Comparison of ENCODE assay signal across 9 mouse cellular contexts in the genomic region with DNA sequence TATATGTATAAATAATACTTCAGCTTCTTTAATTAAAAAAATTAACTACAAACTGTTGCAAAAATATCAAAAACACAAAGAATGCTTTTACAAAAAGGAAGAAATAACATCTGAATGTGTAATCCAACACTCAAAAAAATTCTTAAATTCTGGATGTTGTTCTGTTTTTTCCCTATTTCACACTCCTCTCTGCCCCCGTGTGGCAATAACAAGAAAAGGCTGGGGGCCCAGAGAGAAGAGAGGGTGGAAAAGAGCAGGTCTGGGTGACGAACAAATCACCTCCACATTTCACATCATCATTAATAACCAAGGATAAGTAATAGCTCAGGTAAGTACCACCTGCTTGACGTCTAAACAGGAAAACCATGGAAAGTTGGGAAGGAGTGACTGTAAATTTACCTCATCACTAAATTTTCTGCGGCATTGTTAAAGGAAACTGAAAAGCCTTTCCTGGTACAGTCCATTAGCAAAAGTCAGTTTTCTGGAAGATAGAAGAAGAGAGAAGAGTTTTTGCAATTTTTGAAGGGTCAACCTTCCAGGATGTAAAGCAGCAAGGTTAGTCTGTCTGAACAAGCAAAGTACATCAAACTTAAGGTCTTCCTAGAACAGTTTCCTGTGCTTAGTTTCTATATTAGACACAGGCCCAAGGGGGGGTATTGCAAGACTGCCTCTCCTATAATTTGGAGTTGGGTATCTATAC. TPM values are rescaled to one million over a fixed set of nuclear protein-coding genes. Genes with fewer than 3 reads are reported as not detected.
DNase-seq lines count a peak whose midpoint lies in the region; ATAC-seq and TF ChIP-seq lines count a peak whose summit lies in the region.
"Had no signal": no experiment of that assay in that cellular context is flagged by ENCODE, and none has a peak within 500 bp of the region (broad histone marks: within the 10 kb centered on the region; RNA-seq: fewer than 3 reads in every experiment).

No protein-coding gene starts in this region.

- no peaks in the 10 kb centered on the region for H3K9me3 ChIP-seq in forebrain, embryonic 15.5 days
- no peaks in the 10 kb centered on the region for H3K9me3 ChIP-seq in forebrain, embryonic 16.5 days (ENCODE audit: control insufficient read depth, low read length)
- H3K9me3 ChIP-seq: lung, embryonic 15.5 days had no signal

- no peak overlapping the region for H3K4me2 ChIP-seq in forebrain, embryonic 15.5 days (replicated peaks)
- no peak overlapping the region for H3K4me2 ChIP-seq in forebrain, embryonic 16.5 days (ENCODE audit: low read length)
- H3K4me2 ChIP-seq: lung, embryonic 15.5 days had no signal

- DNase-seq in cerebellum, adult 9-10 months, result peak; percentile 29
- DNase-seq in cerebellum, adult 11-12 months, result no peak
- peak in 1 of 2 experiments; percentile 33 for DNase-seq in layer of hippocampus, adult 2 months (ENCODE audit: low spot score in 2 of 2)
- DNase-seq in layer of hippocampus, postnatal 36 days, result no peak
- DNase-seq in ZHBTc4 (ENCODE audit: low read depth, low spot score), result peak; percentile 18
- DNase-seq in lung, adult 18-20 months, result peak; percentile 10 to 14

- H3K4me1 ChIP-seq in forebrain, embryonic 15.5 days, result peaks cover 5% of the 10 kb centered on the region; the same call in 1 of the 2 replicates
- peaks cover 3% of the 10 kb centered on the region for H3K4me1 ChIP-seq in forebrain, embryonic 16.5 days (replicated peaks; ENCODE audit: control insufficient read depth, insufficient read depth, low read length)

- WGBS in forebrain, embryonic 15.5 days, result 34% methylated on average over 4 of the region's 4 CpGs
- WGBS in forebrain, embryonic 16.5 days, result 40% methylated on average over 4 of the region's 4 CpGs

- TF ChIP-seq CTCF in layer of hippocampus, adult 2 months (conservative IDR thresholded peaks at IDR 0.05), result peak; percentile 84

- no peak for ATAC-seq in forebrain, embryonic 15.5 days (replicated peaks)
- ATAC-seq in forebrain, embryonic 16.5 days, result no peak

- no peaks in the 10 kb centered on the region for H3K27me3 ChIP-seq in forebrain, embryonic 15.5 days
- no peaks in the 10 kb centered on the region for H3K27me3 ChIP-seq in forebrain, embryonic 16.5 days (replicated peaks; ENCODE audit: control insufficient read depth, insufficient read depth, low read length)
- H3K27me3 ChIP-seq: lung, embryonic 15.5 days had no signal

- no peak overlapping the region for H3K4me3 ChIP-seq in layer of hippocampus, adult 2 months
- H3K4me3 ChIP-seq in forebrain, embryonic 15.5 days, result no peak overlapping the region
- H3K4me3 ChIP-seq in forebrain, embryonic 16.5 days (replicated peaks; ENCODE audit: low read length), result no peak overlapping the region
- H3K4me3 ChIP-seq: lung, embryonic 15.5 days had no signal

- H3K36me3 ChIP-seq in forebrain, embryonic 15.5 days, result no peaks in the 10 kb centered on the region
- H3K36me3 ChIP-seq in forebrain, embryonic 16.5 days (ENCODE audit: control insufficient read depth, insufficient read depth), result no peaks in the 10 kb centered on the region
- H3K36me3 ChIP-seq: lung, embryonic 15.5 days had no signal

- no peak overlapping the region for H3K27ac ChIP-seq in layer of hippocampus, adult 2 months
- H3K27ac ChIP-seq in forebrain, embryonic 15.5 days (replicated peaks), result no peak overlapping the region
- no peak overlapping the region for H3K27ac ChIP-seq in forebrain, embryonic 16.5 days (ENCODE audit: low read length)
- H3K27ac ChIP-seq: lung, embryonic 15.5 days had no signal

- no peak overlapping the region for H3K9ac ChIP-seq in forebrain, embryonic 15.5 days (replicated peaks)
- H3K9ac ChIP-seq in forebrain, embryonic 16.5 days (replicated peaks; ENCODE audit: low read depth, low read length), result no peak overlapping the region
- H3K9ac ChIP-seq: lung, embryonic 15.5 days had no signal

RNA-seq across cellular contexts. Expression of a gene that starts 5.0 kb away (rescaled TPM):
- total RNA-seq in layer of hippocampus, adult 2 months (2021), result 10 to 100 TPM; 43.8 to 45.6 TPM
- 10 to 100 TPM; 44.5 to 45.3 TPM for total RNA-seq in layer of hippocampus, postnatal 36 days (2021)
- 14.2 and 16.2 TPM in 2 replicates for polyA plus RNA-seq in forebrain, embryonic 15.5 days (2015; fragmentation: Nextera tagmentation; extraction: Ambion mirVana)
- polyA plus RNA-seq in forebrain, embryonic 16.5 days (2015; fragmentation: Nextera tagmentation; extraction: Ambion mirVana), result 17.2 and 18.0 TPM in 2 replicates

RNA-seq across cellular contexts. Expression of a gene that starts 30.8 kb away (rescaled TPM):
- 1 to 10 TPM; 5.7 to 7.7 TPM for total RNA-seq in layer of hippocampus, adult 2 months (2021)
- 1 to 10 TPM; 6.6 to 8.8 TPM for total RNA-seq in layer of hippocampus, postnatal 36 days (2021)
- 0.56 and 0.83 TPM in 2 replicates for polyA plus RNA-seq in forebrain, embryonic 15.5 days (2015; fragmentation: Nextera tagmentation; extraction: Ambion mirVana)
- 0.80 and 1.2 TPM in 2 replicates for polyA plus RNA-seq in forebrain, embryonic 16.5 days (2015; fragmentation: Nextera tagmentation; extraction: Ambion mirVana)
- polyA plus RNA-seq: lung, embryonic 15.5 days had no signal

RNA-seq across cellular contexts. Expression of a gene that starts 43.0 kb away (rescaled TPM):
- total RNA-seq in layer of hippocampus, adult 2 months (2021), result 10 to 100 TPM in 1 of 2 experiments, 1 to 10 TPM in 1; 8.7 to 10.2 TPM
- total RNA-seq in layer of hippocampus, postnatal 36 days (2021), result 10 to 100 TPM in 1 of 2 experiments, 1 to 10 TPM in 1; 9.7 to 10.6 TPM
- polyA plus RNA-seq in forebrain, embryonic 15.5 days (2015; fragmentation: Nextera tagmentation; extraction: Ambion mirVana), result 3.6 and 3.7 TPM in 2 replicates
- polyA plus RNA-seq in forebrain, embryonic 16.5 days (2015; fragmentation: Nextera tagmentation; extraction: Ambion mirVana), result 1.9 and 2.2 TPM in 2 replicates

Comparison
In these comparisons a context has a peak if more than half of its experiments do, and no peak if none do; other contexts are left out.
1. DNase-seq: peak in cerebellum, adult 9-10 months (single experiment), ZHBTc4 (single experiment) and lung, adult 18-20 months (2 of 2); none in cerebellum, adult 11-12 months (single experiment) and layer of hippocampus, postnatal 36 days (0 of 2).